Mouse (Mus musculus) lung, embryonic 16.5 days (tissue): Measurements from ENCODE around the gene Sec23ip. TPM values are rescaled to one million over a fixed set of nuclear protein-coding genes. Genes with fewer than 3 reads are reported as not detected.
"Not testable (repeated sequence)": the region's sequence is repeated elsewhere in the genome, so short reads cannot be mapped to it uniquely, and the experiment has no call there.

Experiments used
- ATAC-seq: fragments of 200-750 bp; cut with Nextera tagmentation; 2 replicates; pipeline ENCODE4 v1.8.0; 2017; ENCODE audit warnings: low read depth, mild to moderate bottlenecking, moderate library complexity
- H3K27ac ChIP-seq: fragments of 300-500 bp; sonication (generic); 2 replicates; pipeline ENCODE4 v1.5.1; 2014; ENCODE audit warnings: mild to moderate bottlenecking, control low read depth, low read length
- H3K27me3 ChIP-seq: fragments of 300-500 bp; sonication (generic); 2 replicates; pipeline ENCODE4 v1.6.1; 2014; ENCODE audit warnings: low read depth, low read length, mixed read lengths; ENCODE audit not compliant: control insufficient read depth, insufficient read depth
- H3K36me3 ChIP-seq: fragments of 300-500 bp; sonication (generic); 2 replicates; pipeline ENCODE4 v1.6.1; 2014; ENCODE audit warnings: low read length; ENCODE audit not compliant: control insufficient read depth, insufficient read depth
- H3K4me1 ChIP-seq: fragments of 300-500 bp; sonication (generic); replicated peaks from 2 replicates; pipeline ENCODE4 v1.6.1; 2014; ENCODE audit warnings: low read length, mixed read lengths; ENCODE audit not compliant: control insufficient read depth, insufficient read depth
- H3K4me2 ChIP-seq: fragments of 300-500 bp; sonication (generic); 2 replicates; pipeline ENCODE4 v1.6.1; 2014; ENCODE audit warnings: low read depth, low read length, control low read depth
- H3K4me3 ChIP-seq: fragments of 300-500 bp; sonication (generic); 2 replicates; pipeline ENCODE4 v1.5.1; 2014; ENCODE audit warnings: mild to moderate bottlenecking, low read length, control low read depth
- H3K9ac ChIP-seq: fragments of 300-500 bp; sonication (generic); 2 replicates; pipeline ENCODE4 v1.6.1; 2014; ENCODE audit warnings: low read length, control low read depth
- H3K9me3 ChIP-seq: fragments of 300-500 bp; sonication (generic); 2 replicates; pipeline ENCODE4 v1.6.1; 2016; ENCODE audit warnings: low read length; ENCODE audit not compliant: control insufficient read depth
- WGBS: fragments of 180-500 bp; shearing (Covaris S2); extraction: QIAGEN DNeasy Blood & Tissue Kit; methylation state at CpG from one replicate; pipeline ENCODE4 v1.1.7; 2014; 5-methylcytosine and 5-hydroxymethylcytosine counted together
- polyA plus RNA-seq: library from polyadenylated mRNA; unstranded; fragments of >200 nt; fragmentation: Nextera tagmentation; extraction: Ambion mirVana; gene quantifications from 2 replicates; pipeline ENCODE4 v1.2.1, GENCODE M21; 2015

Sec23ip gene
- polyA plus RNA-seq: 35.6 and 41.0 TPM in 2 replicates

DNA sequence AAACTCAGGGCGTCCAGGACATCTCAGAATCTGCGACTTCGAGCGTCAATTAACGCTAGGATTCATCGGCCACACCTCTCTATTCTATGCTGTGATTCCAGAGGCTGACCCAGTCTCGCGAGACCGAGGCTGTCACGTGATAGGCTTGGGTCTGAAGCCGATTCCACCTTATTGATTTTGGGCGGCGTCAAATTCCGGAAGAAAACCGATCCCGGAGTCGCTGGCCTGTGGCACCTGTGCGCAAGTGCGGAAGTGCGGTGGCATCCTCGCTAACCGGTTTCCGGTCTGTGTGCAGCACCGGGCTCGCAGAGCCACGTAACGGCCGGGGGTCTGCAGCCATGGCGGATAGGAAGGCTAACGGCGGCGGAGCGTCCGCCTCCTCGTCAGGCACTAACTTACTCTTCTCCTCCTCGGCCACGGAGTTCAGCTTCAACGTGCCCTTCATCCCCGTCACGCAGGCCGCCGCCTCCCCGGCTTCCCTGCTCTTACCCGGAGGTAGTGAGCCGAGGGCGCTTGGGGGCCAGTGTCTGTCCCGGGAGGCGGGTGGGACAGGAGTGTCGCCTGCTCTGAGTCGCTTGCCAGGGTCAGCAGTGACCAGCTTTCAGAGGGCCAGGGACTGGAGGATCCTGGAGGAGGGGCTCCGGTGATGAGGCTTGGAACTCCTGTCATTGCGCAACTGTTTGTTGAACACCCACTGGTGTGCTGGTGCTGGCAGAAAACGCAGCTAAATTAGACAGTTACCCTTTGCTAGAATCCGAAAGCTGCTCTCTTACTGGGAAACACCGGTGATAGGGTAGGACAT is at the start of gene Sec23ip:
Gene Sec23ip, plus strand, starts transcription at position 260 of the 802 bp plus-strand sequence.
- WGBS: under 1% methylated on average over 55 of the region's 55 CpGs
- peak within 1 kb of the TSS; percentile 73 for H3K4me2 ChIP-seq
- H3K9me3 ChIP-seq: no peaks in the 10 kb centered on the region
- ATAC-seq: peak; percentile 85
- peak within 1 kb of the TSS; percentile 98 for H3K4me3 ChIP-seq
- peak within 1 kb of the TSS; percentile 95 for H3K9ac ChIP-seq
- H3K27ac ChIP-seq: peak within 1 kb of the TSS; percentile 71
- H3K27me3 ChIP-seq: no peaks in the 10 kb centered on the region; the same call in 1 of the 2 replicates
- peaks cover 22% of the 10 kb centered on the region for H3K4me1 ChIP-seq
- H3K36me3 ChIP-seq: peaks cover under 1% of the 10 kb centered on the region

DNA sequence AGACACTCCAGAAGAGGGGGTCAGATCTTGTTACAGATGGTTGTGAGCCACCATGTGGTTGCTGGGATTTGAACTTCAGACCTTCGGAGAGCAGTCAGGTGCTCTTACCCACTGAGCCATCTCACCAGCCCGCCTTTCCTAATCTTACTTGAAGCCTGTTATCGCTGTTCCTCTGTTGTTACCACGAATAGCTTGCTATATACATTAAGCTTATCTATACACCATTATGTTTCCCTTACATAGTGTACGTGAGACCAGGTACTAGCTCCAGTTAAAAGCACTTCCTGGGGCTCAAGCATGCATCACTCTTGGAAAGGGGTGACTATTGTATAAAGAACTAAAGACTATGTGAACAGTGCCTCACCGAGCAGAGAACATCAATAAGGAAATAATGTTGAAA is 44.8 kb upstream of the Sec23ip start:
- not testable (repeated sequence) for H3K4me3 ChIP-seq, H3K9me3 ChIP-seq, H3K27ac ChIP-seq, H3K4me2 ChIP-seq, ATAC-seq, H3K27me3 ChIP-seq, H3K9ac ChIP-seq, H3K4me1 ChIP-seq
- WGBS: 80% methylated on average over 6 of the region's 6 CpGs
- H3K36me3 ChIP-seq: peaks cover 50% of the 10 kb centered on the region

DNA sequence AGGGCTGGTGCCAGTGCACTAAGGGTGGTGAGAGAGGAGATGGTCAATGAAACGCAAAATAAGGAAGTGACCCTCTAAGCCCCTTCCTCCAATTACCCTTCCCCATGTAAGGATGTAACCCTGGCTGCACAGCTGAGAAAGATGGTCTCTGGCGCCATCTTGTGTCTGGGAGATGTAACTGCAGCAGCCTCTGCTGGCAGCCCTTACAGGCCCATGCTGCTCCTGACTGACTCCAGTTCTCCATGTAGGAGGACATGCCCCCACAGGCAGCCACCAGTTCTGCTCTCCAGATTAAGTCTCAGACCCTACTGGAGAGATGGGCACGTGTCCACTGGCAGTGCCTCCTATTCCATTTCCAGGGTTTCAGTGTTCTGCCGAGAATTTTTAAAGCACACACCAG is 39.0 kb upstream of the Sec23ip start:
- H3K9ac ChIP-seq: no peak overlapping the region
- no peak overlapping the region for H3K27ac ChIP-seq
- H3K4me2 ChIP-seq: no peak overlapping the region
- H3K9me3 ChIP-seq: no peaks in the 10 kb centered on the region
- ATAC-seq: peak; percentile 83
- no peaks in the 10 kb centered on the region for H3K27me3 ChIP-seq
- no peaks in the 10 kb centered on the region for H3K4me1 ChIP-seq
- 27% methylated on average over 4 of the region's 4 CpGs for WGBS
- H3K36me3 ChIP-seq: peaks cover 56% of the 10 kb centered on the region
- H3K4me3 ChIP-seq: no peak overlapping the region

DNA sequence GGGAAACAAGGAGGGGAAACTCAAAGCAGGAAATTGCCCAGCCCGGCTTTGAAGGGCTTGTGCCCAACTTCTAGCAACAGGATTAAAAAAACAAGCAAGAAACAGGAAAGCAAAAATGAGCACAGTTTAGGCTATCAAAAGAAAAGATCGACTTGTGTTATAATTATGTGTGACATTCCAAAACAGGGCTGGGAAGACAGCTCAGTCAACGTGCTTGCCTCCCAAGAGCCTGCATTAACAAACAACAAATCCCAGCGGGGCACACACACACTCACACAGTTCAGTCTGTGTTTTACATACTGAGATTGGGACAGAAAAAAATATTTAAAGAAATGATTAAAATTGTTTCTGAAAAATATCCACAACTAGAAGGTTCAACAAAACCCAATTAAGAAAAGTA is 26.8 kb upstream of the Sec23ip start:
- 37% methylated on average over 4 of the region's 4 CpGs for WGBS
- Histone ChIP-seq H3K4me3 (no peak overlapping the region), H3K27ac (peak overlapping the region; percentile 4), H3K9ac (no peak overlapping the region), H3K9me3 (no peaks in the 10 kb centered on the region), H3K27me3 (no peaks in the 10 kb centered on the region), H3K4me1 (no peaks in the 10 kb centered on the region), H3K36me3 (peaks cover 34% of the 10 kb centered on the region), H3K4me2 (no peak overlapping the region)
- peak; percentile 77 for ATAC-seq

DNA sequence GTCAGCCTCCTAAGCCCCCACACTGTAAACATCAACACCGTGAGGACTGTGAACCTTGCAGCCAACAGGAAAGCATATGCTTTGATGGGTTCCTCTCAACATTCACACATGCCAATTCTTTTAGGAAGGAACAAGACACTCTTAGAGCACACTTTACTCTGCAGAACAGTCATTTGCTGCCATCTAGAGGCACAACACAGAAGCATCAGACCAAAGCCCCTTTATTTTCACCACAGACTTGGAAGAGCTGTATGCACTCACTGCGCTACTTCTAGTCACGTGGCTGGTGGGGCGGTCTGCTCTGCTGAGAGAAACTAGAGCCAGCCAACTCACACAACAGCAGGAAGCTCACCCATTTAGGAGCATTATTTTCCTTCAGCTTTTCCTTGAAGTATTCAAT is 20.0 kb upstream of the Sec23ip start:
- peaks cover 14% of the 10 kb centered on the region for H3K4me1 ChIP-seq
- H3K27me3 ChIP-seq: no peaks in the 10 kb centered on the region
- 25% methylated on average over 4 of the region's 4 CpGs for WGBS
- H3K9me3 ChIP-seq: no peaks in the 10 kb centered on the region
- no peak overlapping the region for H3K4me3 ChIP-seq
- peaks cover 11% of the 10 kb centered on the region for H3K36me3 ChIP-seq
- peak overlapping the region; percentile 43 for H3K27ac ChIP-seq
- ATAC-seq: peak; percentile 96
- H3K4me2 ChIP-seq: no peak overlapping the region
- H3K9ac ChIP-seq: peak overlapping the region; percentile 28; the same call in 1 of the 2 replicates

- ATAC-seq: peak; percentile 11; the same call in 1 of the 2 replicates
- Histone ChIP-seq H3K27me3 (no peaks in the 10 kb centered on the region), H3K27ac (peak overlapping the region; percentile 43)
Measured at GRCm38 (mm10) chr7:128725189-128725588, 19.6 kb upstream of the Sec23ip start.

GRCm38 (mm10) chr7:128726999-128727398 is 17.7 kb upstream of the Sec23ip start:
- Histone ChIP-seq H3K27ac (no peak overlapping the region), H3K4me1 (peaks cover 18% of the 10 kb centered on the region), H3K4me3 (no peak overlapping the region), H3K4me2 (no peak overlapping the region), H3K9me3 (no peaks in the 10 kb centered on the region), H3K27me3 (no peaks in the 10 kb centered on the region), H3K9ac (no peak overlapping the region), H3K36me3 (peaks cover 11% of the 10 kb centered on the region)
- ATAC-seq: no peak
- WGBS: 81% methylated on average over 10 of the region's 10 CpGs

More at GRCm38 (mm10) chr7:128725189-128725588, 19.6 kb upstream of the Sec23ip start:
- Histone ChIP-seq H3K36me3 (peaks cover 11% of the 10 kb centered on the region), H3K9me3 (no peaks in the 10 kb centered on the region), H3K4me2 (no peak overlapping the region), H3K9ac (peak overlapping the region; percentile 28; the same call in 1 of the 2 replicates), H3K4me3 (no peak overlapping the region), H3K4me1 (peaks cover 14% of the 10 kb centered on the region)
- WGBS: 77% methylated on average over 9 of the region's 9 CpGs

- no peak overlapping the region for H3K4me2 ChIP-seq
- H3K9me3 ChIP-seq: no peaks in the 10 kb centered on the region
- H3K9ac ChIP-seq: no peak overlapping the region
- 68% methylated on average over 5 of the region's 5 CpGs for WGBS
- no peak for ATAC-seq
- H3K4me1 ChIP-seq: peaks cover 18% of the 10 kb centered on the region
- peaks cover 7% of the 10 kb centered on the region for H3K36me3 ChIP-seq
- no peak overlapping the region for H3K27ac ChIP-seq
- no peaks in the 10 kb centered on the region for H3K27me3 ChIP-seq
- H3K4me3 ChIP-seq: no peak overlapping the region
Measured at GRCm38 (mm10) chr7:128727701-128728100, 17.0 kb upstream of the Sec23ip start.

DNA sequence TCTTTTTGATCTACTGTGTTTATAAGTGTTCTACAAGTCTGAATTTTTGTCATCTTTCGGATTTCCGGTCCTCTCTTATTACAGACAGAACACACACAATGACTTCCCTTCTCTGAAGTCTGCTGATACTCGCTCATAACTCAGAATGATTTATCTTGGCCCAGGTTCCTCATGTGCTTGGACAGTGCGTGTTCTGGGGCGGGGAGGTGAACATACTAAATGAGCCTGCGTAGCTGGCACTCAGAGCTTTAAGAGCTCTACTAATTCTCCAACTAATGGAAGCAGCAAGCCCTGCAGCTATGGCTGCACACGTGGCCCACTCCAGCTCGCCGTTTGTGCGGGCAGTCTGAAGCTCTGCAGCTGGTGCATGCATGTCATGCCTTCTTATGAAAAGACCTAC is 16.0 kb upstream of the Sec23ip start:
- Histone ChIP-seq H3K27ac (no peak overlapping the region), H3K27me3 (no peaks in the 10 kb centered on the region), H3K9me3 (no peaks in the 10 kb centered on the region), H3K36me3 (peaks cover 3% of the 10 kb centered on the region; the same call in 1 of the 2 replicates), H3K9ac (no peak overlapping the region), H3K4me1 (peaks cover 18% of the 10 kb centered on the region), H3K4me2 (no peak overlapping the region), H3K4me3 (no peak overlapping the region)
- ATAC-seq: no peak
- WGBS: 76% methylated on average over 10 of the region's 10 CpGs
